Mouse (Mus musculus) frontal cortex, adult (tissue): Measurements from ENCODE around the gene Hdx.
A peak's percentile ranks its signal among the peaks of the same experiment; 100 is the strongest.

Source experiments
- ATAC-seq: cut with Nextera tagmentation; 2 replicates; pipeline ENCODE4 v1.9.2; 2017; ENCODE audit warnings: mild to moderate bottlenecking, moderate library complexity, mixed read lengths; ENCODE audit not compliant: low TSS enrichment

Hdx gene

DNA sequence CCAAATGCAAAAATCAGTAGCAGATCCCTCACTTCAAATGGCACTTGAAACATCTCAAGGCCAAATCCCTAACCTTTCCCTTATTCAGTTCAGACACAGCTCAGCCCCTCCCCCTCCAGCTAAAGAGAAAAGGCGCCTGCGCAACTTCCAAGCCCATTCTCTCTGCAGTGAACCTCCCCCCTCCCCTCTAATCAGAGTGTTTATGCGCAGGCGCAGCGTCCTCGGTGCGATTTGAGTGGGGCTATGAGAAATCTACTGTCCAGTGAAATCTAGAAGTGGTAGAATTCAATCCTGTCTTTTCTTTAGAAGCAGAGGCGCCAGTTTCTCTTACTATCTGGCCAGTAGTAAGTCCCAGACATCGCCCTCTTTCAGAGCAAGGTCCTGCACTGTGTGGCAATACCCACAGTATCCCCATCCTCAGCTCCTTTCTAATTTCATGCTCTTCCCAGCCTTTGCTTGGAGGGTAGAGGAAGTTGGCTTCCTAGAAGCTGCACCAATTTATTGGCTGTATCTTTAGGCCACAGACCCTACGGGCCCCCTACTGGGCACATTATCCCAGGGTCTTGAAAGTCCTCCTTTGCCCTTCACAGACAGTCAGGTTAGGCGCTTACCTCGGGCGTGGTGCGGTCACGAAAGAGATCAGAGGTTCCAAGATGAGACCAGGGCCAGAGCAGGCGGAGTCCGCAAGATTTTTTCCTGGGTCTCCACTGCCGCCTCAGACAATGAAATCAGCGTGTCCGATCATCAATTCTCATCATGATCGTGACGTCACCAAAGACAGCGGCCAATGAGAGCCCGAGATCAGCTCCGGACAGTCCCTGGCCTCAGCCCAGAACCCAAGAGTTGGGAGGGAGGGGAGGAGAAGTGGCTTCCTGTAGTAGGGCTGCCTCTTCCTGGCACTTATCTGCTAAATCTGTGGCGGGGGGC, at the start of gene Hdx:
Gene Hdx (minus strand): TSS at position 724 of the 927 bp plus-strand sequence.
- ATAC-seq, result peak; percentile 99

DNA sequence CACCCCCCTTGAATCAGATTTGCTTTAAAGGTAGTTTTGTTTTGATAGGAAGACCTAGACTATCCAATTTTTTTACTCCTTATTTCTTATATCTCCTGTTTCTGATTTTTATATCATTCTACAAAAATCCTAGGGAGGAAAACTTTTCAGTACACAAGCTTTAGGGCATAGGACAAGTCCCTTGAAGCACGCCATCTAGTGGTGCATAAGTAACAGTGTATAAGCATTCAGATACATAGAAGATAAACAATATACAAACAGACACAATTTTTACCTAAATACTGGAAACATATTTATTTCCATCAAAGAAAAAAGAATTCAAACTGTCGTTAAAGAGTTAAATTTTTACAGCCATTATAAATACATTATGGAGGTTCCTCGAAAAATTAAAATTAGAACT, 11.2 kb downstream of the Hdx start:
- ATAC-seq, result no peak

DNA sequence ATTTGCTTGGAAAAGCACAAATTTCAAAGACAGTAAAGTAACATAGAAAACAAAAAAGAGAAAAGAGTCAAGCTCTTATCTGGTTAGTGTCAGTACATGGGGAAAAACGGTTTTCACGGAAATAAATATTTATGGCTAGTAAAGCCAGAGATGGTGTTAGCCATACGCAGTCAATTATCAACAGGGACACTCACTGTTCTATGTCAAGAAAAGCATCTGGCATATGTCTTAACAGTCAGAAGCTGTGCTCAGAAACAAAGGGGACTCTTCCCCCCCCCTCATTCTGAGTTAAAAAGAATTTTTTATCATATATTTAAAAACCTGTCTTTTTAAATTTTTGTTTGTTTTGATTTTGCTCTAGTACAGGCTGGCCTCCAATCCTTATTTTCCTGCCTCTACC, 25.2 kb downstream of the Hdx start:
- no peak for ATAC-seq

DNA sequence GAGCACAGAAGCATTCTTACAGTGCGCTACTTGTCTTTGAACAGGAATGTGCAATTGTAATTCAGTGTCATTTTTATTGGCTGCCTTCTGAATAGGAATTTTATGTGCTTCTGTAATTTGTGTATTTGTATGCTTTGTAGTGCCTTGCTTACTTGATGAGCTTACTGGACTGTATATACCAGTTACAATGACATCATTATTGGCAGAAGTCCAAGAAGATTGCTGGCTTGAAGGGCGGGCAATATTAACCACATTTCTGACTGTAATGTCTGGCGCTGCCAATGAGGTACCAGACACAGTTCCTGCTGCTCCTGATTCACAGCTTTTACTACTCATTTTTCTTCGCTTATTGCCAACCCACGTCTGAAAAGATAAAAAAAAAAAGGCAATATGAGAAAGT, 36.5 kb downstream of the Hdx start:
- no peak for ATAC-seq

DNA sequence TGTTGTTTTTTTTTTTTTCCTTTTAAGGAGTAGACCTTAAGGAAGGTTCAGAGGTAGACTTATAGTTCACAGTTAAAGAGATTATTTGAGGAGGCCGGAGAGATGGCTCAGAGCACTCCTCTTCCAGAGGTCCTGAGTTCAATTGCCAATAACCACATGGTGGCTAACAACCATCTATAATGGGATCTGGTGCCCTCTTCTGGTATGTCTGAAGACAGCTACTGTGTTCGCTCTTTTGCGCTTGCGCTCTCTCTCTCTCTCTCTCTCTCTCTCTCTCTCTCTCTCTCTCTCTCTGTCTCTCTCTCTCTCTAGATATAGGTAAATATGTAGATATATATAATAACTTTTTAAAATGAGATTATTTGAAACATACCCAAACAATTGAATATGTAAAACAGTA, 38.2 kb downstream of the Hdx start:
- no peak for ATAC-seq

DNA sequence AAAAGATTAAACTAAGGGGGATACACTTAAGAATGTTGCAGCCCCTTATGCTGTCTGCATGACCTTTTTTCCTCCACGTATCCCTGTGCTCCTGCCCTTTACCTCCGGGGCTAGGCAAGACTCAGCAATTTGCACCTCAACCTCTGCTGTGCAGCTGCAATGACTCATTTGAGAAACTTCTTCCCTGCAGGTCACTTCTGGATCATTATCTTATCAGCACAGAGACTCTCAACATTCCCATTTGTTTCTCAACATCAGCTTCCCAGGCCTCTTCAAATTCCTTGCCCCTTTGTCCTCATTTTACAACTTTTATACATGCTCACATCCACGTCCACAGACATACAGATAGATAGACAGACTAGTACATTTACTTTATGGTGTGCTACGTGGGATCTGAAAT, 51.9 kb downstream of the Hdx start:
- no peak for ATAC-seq

DNA sequence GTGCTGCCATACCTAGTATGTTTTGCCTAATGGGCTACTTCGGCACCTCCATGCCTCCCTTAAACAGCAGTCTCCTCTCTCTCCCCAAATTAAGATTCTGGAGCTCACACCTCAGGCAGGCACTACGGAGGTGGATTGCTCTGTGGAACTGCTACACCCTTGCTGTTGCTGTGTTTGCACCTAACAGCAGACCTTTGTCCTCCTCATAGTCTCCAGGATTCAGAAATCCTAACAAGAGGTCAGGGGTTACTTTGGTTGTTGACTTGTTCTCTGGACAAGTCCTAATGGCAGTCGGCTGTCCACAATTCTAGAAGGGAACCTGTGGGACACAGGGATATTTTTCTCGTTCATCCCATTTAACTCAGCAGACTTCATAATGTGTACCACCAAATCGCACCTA, 56.3 kb downstream of the Hdx start:
- no peak for ATAC-seq

DNA sequence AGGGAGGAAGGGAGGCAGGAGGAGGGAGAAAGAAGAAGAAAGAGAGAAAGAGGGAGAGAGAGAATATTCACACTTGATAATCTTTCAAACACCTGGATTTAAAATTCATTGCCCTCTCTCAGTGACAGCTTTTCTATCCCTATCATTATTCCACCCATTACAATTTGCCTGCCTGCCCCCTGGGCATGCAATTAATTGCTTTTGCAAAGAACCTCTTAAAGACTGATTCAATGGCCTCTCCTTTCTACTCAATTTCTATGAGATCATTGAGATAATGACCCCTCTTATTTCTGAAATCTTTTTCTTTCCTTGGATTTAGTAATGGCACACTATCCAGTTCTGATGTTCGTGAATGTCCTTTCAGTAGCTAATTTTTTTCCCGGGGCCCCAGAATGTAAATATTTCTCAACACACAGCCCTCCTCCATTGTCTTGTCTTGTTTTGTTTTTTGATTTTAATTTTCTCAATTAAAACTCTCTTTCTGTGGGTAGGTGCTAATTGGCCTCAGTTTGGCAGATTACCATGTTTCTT, 99.2 kb downstream of the Hdx start:
- no peak for ATAC-seq

DNA sequence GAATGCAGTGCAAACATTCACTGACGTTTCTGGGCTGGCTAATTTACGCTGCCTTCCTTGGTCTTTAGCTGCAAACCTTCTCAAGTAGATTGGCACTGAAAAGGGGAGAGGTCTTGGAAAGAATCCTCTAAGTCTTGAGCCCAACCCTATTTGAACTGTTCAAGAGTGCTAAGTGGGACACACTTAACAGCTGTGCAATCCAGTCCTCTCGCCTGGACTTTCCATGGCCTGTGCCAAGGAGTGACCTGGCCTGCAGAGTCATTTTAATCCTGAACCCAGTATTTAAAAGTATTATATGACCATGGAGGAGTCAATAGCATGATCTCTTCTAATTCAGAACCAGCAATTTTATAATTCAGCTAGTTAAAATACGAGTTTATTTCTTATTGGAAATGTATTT, 109.3 kb downstream of the Hdx start:
- no peak for ATAC-seq

DNA sequence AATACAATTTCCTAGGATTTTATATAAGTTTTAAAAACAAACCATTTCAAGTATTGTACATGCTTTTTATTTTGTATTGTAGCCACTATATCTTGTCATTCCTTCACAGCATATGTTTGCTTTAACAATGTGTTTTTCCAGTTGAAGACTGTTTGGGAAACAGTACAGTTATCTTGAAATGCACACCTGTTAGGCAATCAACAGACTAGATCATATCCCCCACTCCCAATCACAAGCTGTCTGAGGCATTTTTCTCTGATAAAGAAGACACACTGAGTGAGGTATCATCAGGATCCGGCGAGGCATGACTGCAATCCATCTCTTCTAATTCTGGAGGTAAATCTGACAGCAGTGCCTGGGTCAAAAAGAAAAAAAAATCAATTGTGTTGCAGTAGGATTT, 119.8 kb downstream of the Hdx start:
- ATAC-seq, result no peak

DNA sequence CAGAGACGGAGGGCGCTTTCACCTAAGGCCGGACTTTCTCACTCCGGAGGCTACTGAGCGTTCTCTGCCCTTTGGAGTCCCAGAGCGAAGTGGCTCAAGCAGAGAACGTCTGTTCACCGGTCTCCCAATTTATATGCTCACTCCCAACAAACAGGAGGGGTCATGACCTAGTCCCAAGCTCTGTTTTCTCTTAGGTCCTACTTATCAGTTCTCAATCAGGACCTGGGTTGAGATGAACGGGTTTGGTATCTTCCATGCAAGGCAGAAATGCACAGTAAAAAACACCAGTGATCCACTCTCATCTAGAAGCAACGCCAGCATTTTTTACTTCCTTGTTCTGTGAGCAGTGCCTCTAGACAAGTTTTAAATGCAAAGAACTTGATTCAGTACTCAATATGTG, 159.0 kb downstream of the Hdx start, which contains the start of gene Rps6ka6:
Gene Rps6ka6 (minus strand): TSS at position 101 of the 400 bp plus-strand sequence.
- no peak for ATAC-seq
